Mouse (Mus musculus) brain, embryonic 18.5 days (tissue): Measurements from ENCODE around the gene Siglece.

Experiments
- DNase-seq: peaks from one replicate; pipeline ENCODE4 v3.0.0-alpha.2; 2012; ENCODE audit warnings: low read depth, low spot score

The Siglece gene

DNA sequence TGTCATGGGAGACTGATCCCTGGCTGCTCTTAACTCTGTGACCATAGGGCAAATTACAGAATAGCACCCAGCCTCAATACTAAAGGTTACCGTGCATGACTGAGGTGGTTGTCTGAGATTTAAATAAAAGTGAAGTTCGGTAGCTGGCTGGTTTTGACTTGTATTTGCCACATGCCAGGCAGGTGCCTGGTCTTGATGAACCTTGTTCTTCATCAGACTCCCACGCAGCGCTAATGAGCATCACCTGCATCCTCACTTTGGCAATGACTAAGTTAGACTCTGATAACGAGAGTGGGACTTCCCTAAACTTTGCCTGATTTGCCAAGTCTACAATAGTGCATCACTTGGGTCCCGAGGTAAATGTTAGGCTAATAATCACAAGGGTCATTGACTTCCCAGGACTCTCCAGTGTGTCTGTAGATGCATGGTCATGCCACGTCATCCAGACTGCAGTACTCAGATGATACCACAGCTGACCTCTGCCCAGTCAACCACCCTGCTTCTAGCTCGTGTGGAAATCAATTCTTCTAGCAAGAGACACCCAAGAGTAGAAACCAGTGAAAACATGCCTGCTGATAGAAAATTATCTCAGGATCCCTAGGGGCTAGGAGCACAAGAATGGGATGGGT lies 34.1 kb downstream of the Siglece start:
- no peak for DNase-seq

DNA sequence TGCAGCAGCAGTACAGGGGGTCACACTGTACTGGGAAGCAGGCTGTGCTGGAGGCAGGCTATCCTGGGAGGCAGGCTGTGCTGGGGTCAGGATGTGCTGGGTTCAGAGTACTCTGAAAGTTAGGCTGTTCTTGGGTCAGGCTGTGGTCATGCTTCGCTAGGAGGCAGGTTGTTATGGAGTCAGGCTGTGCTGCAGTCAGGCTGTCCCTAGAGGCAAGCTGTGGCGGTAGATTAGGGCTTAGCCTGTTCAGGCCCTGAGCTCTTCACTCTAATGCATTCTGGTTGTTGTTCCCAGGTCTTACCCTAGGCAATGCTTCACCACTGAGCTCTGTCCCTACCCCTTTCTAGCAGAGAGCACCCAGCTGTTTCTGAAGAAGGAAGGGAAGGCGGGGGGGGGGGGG lies 34.9 kb downstream of the Siglece start:
- no peak for DNase-seq

GRCm38 (mm10) chr7:43623819-43624218 lies 36.1 kb downstream of the Siglece start:
- DNase-seq: no peak

GRCm38 (mm10) chr7:43622927-43623326 lies 37.0 kb downstream of the Siglece start:
- DNase-seq: no peak

DNA sequence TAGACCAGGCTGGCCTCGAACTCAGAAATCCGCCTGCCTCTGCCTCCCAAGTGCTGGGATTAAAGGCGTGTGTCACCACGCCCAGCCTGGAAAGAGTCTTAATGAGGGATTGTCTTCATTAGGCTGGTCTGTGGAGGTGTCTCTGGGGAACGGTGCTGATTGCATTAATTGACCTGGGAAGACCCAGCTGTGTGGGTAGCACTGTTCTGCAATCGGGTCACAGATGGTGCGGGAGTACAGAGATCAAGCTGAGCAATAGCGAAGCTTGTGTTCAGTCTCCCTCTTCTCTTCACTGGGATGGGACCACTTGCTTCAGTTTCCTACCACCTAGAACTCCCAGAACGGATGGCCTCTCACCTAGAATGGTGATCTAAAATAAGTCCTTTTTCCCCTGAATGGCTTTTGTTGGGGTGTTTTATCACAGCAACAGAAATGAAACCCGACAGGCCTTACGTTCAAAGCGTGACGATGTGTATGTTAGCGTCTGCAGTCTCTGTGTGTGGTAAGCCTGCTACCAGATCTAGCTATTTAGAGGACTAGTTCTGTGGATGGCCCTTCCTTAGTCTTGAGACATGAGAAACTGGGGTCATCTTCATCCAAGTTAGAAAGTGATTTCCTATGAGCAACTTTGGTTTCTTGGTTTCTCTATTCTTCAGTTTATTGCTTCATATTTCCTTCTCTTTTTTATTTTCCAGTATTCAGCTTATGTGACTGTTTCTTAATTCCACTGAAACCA lies 46.0 kb downstream of the Siglece start:
- no peak for DNase-seq

GRCm38 (mm10) chr7:43608316-43608824 lies 51.6 kb downstream of the Siglece start:
- no peak for DNase-seq

- no peak for DNase-seq
These were observed 52.1 kb downstream of the Siglece start for GRCm38 (mm10) chr7:43607743-43608287.

GRCm38 (mm10) chr7:43606896-43607742 lies 52.8 kb downstream of the Siglece start, which contains the start of gene Zfp819:
Zfp819 (plus strand) TSS chr7:43607169.
- peak; percentile 51 for DNase-seq

GRCm38 (mm10) chr7:43601884-43602283 lies 58.1 kb downstream of the Siglece start:
- DNase-seq: no peak
